Mouse (Mus musculus) left cerebral cortex, postnatal 36 days (tissue): Measurements from ENCODE around the gene Leng9. TPM values are rescaled to one million over a fixed set of nuclear protein-coding genes. Genes with fewer than 3 reads are reported as not detected.

ENCODE experiments used
- total RNA-seq, 2 experiments: library from RNA; stranded (reverse); gene quantifications; 2 replicates each; pipeline ENCODE4 v1.2.3; 2021

The Leng9 gene
- total RNA-seq, 2 experiments from 2014 or later, result 5.5 to 8.4 TPM

Other genes with a start within 250 kb of the Leng9 start
- not detected for gene Lilra6, start 234.9 kb downstream of the Leng9 start, total RNA-seq
- 1 to 10 TPM; 6.5 to 7.8 TPM for gene Lair1, start 87.2 kb downstream of the Leng9 start, total RNA-seq
- gene Ttyh1, start 31.0 kb downstream of the Leng9 start, total RNA-seq, result 100 to 1,000 TPM; 758 to 767 TPM
- 100 to 1,000 TPM in 1 of 2 experiments, 10 to 100 TPM in 1; 95.5 to 201 TPM for gene Leng8, start 13.3 kb downstream of the Leng9 start, total RNA-seq
- 1 to 10 TPM; 1.1 to 1.8 TPM for gene Cdc42ep5, start 14.5 kb upstream of the Leng9 start, total RNA-seq
- gene Lilra5, start 87.4 kb upstream of the Leng9 start, total RNA-seq, result not detected
- not detected for gene Ncr1, start 187.3 kb upstream of the Leng9 start, total RNA-seq
- gene Gp6, start 247.4 kb upstream of the Leng9 start, total RNA-seq, result not detected